Mouse (Mus musculus) thymus, postnatal 10 days (tissue): Measurements from ENCODE around the gene Tsc22d3.
"Not testable (repeated sequence)": the region's sequence is repeated elsewhere in the genome, so short reads cannot be mapped to it uniquely, and the experiment has no call there.

ENCODE experiments used
- DNase-seq, 2 experiments: peaks; one replicate each; pipeline ENCODE4 v3.0.0; 2021; ENCODE audit warnings: low spot score in 2 of 2

Gene Tsc22d3

DNA sequence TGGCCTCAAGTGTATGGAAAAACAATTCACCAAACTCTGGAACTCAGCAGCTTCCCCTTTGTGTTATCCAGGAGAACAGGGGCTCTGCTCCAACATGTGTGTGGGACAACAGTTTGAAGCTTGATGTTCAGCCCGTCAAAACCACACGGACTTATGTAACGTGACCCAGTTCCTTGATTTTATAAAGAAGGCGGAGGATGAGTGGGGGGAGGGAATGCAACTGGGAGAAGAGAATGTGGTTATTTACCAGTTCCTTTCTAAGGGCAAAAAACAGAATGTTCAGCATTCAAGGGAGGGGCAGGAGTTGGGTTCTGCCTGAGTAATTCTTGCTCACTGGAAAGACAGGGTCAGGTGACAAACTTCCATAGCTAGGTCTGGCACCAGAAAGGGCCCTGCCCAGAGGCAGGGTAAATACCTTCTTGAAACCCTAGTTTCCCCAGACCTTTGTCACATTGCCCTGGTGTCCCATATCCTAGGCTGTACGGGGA is 71.3 kb downstream of the Tsc22d3 start:
- no peak for DNase-seq

GRCm38 (mm10) chrX:140527231-140527630 is 73.2 kb downstream of the Tsc22d3 start:
- no peak for DNase-seq

- DNase-seq = no peak
These were observed 74.2 kb downstream of the Tsc22d3 start for GRCm38 (mm10) chrX:140526253-140526618.

DNA sequence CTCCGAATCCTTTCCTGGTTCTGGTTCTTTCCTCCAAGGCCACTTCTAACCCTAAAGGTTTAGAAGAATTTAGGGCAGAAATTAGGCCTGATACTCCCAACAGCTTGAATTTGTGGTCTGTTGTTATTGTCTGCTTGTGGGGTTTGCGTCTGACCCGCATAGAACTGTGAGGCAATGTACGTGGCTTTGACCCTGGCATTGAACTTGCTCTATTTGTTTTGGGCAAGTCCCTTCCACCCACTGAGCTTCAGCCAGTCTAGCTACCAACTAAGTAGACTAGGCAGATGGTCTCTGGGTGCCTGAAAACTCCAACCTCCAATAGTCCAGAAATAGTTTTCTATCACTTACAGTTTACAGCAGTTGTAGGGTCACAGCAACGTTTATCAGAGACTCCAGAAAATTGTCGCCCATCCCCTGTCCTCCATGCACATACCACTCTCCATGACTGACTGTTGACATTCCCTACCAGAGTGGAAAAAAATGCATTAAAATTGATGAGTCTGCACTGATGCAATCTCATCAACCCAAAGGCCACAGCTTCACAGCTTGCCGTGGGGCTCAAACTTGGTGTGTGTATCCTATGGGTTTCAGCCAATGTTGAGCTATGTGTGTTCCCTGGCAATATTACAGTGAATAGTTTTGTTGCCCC is 74.7 kb downstream of the Tsc22d3 start:
- no peak for DNase-seq

- DNase-seq = no peak
These were observed 76.2 kb downstream of the Tsc22d3 start for GRCm38 (mm10) chrX:140524231-140524630.

- DNase-seq = no peak
These were observed 78.2 kb downstream of the Tsc22d3 start for GRCm38 (mm10) chrX:140522071-140522765.

- peak; percentile 60 to 76 for DNase-seq
These were observed 80.0 kb downstream of the Tsc22d3 start for GRCm38 (mm10) chrX:140520146-140521102.

DNA sequence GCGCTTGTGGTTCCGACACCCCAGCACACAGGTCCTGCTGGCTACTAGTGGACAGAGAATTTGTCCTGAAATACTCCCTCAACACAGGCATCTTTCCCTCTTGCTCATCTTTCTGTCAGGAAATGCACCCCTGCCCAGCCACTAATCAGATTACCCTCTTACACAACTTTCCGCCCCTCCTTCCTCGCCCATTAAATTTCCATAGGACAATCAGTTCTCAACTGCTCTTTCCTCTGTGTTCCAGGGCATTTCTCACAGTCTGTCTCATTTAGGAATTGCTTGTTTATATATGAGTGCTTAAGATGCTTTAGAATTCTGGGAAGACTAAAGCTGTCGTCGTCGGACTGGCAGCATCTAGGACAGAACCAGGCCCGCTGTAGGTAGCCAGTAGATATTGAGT is 82.1 kb downstream of the Tsc22d3 start:
- DNase-seq = no peak

DNA sequence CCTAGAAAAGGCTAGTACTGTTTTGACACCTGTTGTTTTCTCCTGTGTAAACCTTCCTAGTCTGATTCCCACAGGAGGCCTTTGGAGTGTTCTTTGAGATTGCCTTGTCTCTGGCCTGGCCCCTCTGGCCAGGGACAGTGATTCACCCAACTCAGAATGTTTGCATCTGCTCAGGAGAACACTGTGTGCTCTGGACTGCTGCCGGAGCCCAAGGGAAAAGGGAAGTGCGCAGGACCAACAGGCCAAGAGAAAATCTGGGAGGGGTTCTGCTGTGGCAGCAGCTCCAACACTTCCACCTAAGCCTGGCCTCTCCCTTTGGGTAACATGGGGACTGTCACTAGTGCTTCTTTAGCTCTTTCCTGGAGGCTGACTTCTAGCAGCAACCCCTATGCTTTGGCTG is 87.1 kb downstream of the Tsc22d3 start:
- DNase-seq = no peak

DNA sequence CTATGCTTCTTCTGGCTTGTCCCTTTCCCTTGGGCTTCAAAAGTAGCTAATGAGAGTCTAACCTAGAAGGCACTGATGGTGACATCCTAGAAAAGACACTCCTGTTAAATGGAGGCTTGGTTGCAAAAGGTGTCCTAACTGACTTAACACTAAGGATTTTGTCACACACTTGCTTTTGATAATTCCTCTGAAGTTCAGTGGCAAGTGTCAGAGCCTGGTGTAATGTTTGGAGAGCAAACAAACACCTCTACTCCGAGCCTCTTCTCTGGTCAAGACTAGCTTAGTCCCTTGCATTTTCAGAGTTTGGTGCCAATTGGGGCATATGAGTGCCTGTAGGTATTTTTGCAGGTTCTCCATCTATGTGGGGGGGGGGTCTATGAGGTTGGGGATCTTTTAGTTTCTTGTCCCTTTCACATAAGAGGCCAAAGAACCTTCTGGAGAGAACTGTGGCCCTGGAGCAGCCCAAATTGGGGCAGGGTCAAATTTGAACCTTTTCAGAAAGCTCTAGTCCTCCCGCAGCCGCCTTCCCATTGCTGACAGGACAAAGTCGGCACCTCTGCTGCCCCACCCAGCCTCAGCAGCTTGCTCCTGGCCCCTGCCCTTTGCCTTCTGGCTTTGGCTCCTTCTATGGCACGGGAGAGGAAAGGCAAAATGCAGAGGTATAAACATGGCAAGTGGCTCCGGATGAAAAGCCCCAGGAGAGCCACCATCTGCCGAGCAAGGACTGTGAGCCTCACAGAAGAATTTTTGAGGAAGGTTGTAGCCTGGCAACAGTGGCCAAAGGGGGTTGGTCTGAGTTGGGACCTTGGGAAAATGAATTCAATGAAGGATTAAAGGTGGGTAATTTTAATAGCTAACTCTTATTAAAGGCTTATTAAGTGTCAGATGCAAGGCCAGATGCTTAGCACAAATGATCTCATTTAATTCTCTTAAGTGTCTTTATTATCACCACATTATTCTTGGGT is 88.5 kb downstream of the Tsc22d3 start:
- no peak for DNase-seq

DNA sequence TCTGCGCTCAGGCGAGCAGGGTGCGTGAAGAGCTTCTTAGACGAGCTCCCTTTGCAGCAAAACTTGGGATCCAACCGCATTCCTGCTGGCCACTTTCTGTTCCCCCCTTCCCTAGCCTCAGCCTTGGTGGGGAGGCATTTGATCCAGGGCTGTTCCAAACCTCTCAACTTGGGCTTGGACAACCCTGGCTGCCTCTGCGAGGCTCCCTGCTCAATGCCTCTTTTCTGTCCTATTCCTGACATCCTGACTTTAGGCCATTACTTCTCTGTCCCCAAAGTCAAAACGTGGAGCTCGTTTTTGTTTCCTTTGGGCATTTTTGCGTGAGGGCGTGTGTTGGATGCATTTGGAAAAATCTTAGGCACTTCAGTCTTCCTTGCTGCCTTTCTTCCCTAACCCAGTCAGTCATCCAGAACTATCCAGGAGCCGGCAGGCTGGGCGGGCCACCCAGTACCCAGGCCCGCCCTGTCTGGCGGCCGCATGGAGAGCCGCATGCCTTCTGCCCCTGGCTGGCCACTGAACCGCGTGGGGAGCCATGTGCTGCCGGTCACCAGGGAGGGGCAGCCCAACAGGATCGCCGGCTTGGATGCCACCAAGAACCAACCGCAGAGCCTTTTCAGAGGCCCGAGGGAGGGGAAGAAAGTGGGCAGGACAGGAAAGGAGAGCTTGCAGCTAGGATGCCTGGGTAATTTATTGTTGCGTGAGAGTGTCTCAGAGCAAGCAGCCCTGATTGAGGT is 89.6 kb downstream of the Tsc22d3 start:
- no peak for DNase-seq

DNA sequence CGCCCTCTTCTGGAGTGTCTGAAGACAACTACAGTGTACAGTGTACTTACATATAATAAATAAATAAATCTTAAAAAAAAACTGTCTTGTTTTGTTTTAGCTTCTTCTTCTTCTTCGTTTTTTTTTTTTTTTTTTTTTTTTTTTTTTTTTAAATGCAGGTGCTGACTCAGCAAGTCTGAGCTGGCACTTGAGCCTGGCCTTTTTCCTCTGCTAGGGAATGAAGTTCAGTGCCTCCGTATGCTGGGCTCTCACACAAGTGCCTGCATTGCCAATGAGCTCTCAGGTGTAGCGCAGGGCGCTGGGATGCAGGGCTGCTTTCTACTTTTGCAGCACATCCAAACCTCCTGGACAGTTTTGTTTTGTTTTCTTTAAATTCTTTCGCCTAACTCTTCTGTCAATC is 90.6 kb downstream of the Tsc22d3 start:
- DNase-seq = no peak

- not testable (repeated sequence) for DNase-seq
These were observed 91.7 kb downstream of the Tsc22d3 start for GRCm38 (mm10) chrX:140508791-140509190.

GRCm38 (mm10) chrX:140507377-140507776 is 93.1 kb downstream of the Tsc22d3 start:
- DNase-seq = no peak

DNA sequence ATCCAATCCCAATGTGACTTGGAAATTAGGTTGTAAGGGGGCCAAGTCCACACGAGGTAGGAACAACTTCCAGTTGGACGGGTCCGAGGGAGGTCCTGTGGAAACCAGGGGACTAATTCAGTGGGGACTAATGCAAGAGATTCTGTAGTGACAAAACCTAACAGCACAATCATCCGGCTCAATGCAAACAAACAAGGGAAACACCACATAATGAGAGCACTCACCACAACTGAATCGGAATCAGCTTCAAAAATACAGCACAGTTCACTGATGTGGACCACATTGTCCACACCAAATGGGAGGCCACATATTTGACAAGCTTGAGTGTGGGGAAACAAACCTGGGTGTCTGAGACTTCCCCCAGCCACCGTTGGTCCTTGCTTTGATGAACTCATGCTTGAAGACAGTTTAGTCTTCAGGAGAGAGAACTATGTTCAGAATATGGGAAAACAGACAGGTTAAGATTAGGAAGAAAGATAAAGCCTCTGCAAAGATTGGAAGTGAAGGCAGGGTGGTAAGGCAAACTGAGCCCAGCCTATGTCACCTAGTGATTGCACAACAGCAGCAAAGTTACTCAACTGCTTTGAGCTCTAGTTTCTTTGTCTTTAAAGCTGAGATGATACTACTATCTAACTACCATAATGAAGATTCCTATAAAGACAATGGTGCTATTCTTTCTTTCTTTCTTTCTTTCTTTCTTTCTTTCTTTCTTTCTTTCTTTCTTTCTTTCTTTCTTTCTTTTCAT is 93.9 kb downstream of the Tsc22d3 start:
- no peak for DNase-seq

DNA sequence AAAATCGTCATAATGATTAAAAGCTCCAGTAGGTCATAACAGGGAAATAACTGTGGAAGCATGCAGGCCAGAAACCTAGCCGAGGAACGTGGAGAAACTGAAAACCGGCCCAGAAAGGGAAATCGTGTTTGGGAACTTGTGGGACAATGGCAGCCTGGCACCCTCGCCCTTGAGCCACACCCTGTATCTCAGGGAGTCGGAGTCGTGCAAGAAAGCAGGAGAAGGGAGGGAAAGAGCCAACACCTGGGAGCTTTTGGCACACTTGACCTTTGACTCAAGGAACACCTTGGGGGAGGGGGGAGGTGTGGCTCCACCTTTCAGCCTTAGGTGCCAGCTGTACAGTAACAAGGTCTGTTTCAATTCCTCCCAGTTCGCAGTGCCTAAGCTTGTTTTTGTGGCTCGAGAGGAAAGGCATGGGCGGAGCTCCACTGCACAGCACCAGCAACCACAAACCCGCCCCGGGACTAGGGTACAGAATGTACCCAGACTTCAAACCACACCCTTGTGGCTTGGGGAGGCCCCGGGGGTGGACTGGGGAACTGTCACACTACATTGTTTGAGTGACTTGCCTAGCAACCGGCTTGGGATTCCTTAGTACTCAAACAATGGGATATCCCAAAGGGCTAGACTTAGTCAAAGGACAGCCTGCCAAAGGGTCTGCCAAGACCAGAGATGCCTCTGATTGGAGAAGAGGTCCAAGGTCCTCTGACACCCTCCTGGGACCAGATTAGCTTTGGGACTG is 94.8 kb downstream of the Tsc22d3 start:
- peak; percentile 80 to 84 for DNase-seq

GRCm38 (mm10) chrX:140503905-140504304 is 96.6 kb downstream of the Tsc22d3 start:
- peak; percentile 49 to 76 for DNase-seq

- no peak for DNase-seq
These were observed 98.8 kb downstream of the Tsc22d3 start for GRCm38 (mm10) chrX:140501401-140502301.
